Mouse (Mus musculus): ENCODE data around the gene Ugt1a8.
"Not testable (repeated sequence)": the region's sequence is repeated elsewhere in the genome, so short reads cannot be mapped to it uniquely, and the experiment has no call there.

The Ugt1a8 gene

GRCm38 (mm10) chr1:88195687-88196086 lies 108.1 kb downstream of the Ugt1a8 start:
- DNase-seq: peak; percentile 87 to 93

DNA sequence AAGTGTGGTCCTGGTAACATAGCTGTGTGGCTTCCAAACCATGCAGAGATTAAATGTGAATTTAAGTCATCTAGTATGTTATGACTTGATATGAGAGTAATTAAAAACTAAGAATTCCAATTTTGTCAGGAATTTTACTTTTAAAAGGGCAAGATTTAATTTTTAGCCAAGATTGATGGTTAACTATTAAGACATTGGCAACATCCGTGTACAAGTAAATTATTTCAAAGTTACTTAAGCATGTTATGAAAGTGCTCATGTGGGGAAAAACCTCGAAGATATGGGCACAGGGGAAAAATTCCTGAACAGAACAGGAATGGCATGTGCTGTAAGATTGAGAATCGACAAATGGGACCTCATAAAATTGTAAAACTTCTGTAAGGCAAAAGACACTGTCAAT lies 109.8 kb downstream of the Ugt1a8 start:
- peak in 1 of 2 experiments; percentile 59 for DNase-seq

- no peak for DNase-seq
Observed at GRCm38 (mm10) chr1:88199996-88200395, 112.4 kb downstream of the Ugt1a8 start.

- peak; percentile 43 to 78 for DNase-seq
Observed at GRCm38 (mm10) chr1:88200456-88200855, 112.8 kb downstream of the Ugt1a8 start, which contains the start of gene Ugt1a2. Gene Ugt1a2 (plus strand): TSS chr1:88200601.

- peak in 1 of 2 experiments; percentile 60 for DNase-seq
Observed at GRCm38 (mm10) chr1:88205294-88205922, 117.8 kb downstream of the Ugt1a8 start, which contains the start of gene Dnajb3. Gene Dnajb3 (minus strand): TSS chr1:88205782.

- DNase-seq: no peak
Observed at GRCm38 (mm10) chr1:88206843-88207479, 119.3 kb downstream of the Ugt1a8 start.

- DNase-seq: peak; percentile 57 to 62
Observed at GRCm38 (mm10) chr1:88211812-88212211, 124.2 kb downstream of the Ugt1a8 start, which contains the start of gene Ugt1a1. Gene Ugt1a1 (plus strand): TSS chr1:88211959.

DNA sequence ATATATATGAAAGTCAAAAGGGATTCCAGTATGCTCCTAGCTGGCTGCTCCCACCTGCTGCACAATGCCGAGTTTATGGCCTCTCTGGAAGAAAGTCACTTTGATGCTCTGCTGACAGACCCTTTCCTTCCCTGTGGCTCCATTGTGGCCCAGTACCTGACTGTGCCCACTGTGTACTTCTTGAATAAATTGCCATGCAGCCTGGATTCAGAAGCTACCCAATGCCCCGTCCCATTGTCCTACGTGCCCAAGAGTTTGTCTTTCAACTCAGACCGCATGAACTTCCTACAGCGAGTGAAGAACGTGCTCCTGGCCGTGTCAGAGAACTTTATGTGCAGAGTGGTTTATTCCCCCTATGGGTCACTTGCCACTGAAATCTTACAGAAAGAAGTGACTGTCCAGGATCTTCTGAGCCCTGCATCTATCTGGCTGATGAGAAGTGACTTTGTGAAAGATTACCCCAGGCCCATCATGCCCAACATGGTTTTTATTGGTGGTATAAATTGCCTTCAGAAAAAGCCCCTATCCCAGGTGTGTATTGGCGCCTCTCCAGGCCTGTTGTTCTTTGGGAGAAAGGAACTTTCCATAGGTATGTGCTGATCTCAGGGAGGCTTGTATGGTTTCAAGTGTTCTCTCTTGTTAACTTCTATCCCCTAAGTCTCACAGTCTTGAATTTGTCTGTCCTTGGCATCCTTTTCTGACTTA lies 124.9 kb downstream of the Ugt1a8 start:
- DNase-seq: no peak

DNA sequence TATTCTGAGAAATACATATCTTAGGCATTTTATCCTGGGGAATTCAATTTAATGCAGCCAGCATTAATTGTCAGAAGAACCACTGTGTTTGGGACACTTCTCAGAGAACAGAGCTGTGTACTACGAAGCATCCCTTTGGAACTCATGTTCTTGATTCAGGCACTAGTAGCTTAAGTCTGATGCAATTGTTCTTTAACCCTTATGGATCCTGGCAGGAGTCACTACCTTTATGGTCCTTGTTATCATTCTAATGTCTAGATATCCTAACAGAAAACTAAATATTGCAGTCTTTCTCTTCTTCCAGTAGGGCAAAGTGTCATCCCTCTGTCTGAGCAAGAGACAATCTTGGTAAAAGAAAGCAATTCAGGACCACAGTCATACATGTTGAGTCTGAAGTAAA lies 125.4 kb downstream of the Ugt1a8 start:
- no peak for DNase-seq

- no peak for DNase-seq
Observed at GRCm38 (mm10) chr1:88213766-88214461, 126.3 kb downstream of the Ugt1a8 start.

DNA sequence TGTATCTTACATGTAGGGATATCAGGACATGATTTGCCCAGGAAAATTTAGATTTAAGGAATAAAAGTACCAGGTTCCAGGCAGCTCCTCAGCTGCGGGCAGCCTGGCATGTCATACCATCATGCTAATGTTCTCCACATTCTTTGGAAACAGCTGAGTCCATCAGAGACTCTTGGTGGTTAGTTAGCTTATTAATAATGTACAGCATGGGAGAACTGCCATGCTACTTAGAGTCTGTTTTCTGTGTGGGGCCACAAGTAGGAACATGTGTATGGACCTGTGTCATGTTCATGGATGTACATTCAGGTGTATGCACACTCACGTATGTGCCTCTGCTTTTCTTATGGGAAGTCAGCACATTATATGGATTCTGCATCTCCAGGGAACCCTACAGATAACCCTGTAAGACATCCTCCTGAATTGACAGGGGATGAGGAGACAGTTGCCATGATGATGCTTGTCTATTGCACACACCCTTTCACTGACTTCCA lies 126.9 kb downstream of the Ugt1a8 start:
- DNase-seq: no peak

DNA sequence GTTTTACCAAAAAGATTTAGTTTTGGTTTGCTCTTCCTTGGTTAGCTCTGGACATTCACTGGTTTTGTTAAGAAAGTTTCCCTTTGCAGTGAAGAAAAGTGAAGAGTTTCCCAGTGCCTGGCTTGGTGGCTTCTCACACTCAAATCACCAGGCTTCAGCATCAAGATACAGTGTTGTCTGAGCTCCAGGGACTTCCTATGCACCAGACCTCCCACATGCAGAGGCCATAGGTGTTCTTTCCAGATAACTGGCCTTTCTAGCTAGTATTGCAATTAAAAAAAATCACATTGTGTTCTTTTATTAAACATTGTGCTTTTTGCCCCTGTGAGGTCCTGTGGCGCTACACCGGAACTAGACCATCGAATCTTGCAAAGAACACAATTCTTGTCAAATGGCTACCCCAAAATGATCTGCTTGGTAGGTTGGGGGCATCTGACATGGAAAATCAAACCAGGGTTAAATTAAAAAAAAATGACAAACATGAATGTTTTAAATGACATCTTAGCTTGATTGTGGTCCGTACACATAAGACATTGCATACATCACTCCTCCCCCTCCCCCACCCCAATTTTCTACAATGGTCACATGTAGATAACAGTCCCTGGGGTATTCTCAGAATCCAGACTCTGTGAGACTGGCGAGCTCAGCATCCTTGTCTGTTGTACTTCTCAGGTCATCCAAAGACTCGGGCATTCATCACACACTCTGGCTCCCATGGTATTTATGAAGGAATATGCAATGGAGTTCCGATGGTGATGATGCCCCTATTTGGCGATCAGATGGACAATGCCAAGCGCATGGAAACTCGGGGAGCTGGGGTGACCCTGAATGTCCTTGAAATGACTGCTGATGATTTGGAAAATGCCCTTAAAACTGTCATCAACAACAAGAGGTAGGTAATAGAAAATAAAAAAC lies 128.1 kb downstream of the Ugt1a8 start:
- DNase-seq: no peak

GRCm38 (mm10) chr1:88216551-88216950 lies 128.9 kb downstream of the Ugt1a8 start:
- no peak for DNase-seq

- no peak for DNase-seq
Observed at GRCm38 (mm10) chr1:88217144-88217543, 129.5 kb downstream of the Ugt1a8 start.

DNA sequence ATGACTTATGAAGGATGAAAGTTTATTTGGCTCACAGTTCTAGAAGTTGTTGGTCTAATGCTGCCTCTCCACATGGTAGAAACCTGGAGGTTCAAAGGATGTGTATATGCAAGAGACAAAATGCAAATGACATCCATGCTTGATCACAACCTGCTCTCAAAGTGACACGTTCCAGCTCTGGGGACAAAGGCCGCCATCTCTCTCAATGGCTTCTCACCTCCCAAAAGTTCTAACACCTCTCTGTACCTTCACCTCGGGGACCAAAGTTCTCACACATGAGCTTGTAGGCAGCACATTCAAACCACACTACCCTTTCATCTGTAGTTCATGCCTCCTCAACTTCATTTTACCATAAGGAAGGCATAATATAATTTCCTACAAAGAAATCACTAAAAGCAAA lies 130.0 kb downstream of the Ugt1a8 start:
- no peak for DNase-seq

DNA sequence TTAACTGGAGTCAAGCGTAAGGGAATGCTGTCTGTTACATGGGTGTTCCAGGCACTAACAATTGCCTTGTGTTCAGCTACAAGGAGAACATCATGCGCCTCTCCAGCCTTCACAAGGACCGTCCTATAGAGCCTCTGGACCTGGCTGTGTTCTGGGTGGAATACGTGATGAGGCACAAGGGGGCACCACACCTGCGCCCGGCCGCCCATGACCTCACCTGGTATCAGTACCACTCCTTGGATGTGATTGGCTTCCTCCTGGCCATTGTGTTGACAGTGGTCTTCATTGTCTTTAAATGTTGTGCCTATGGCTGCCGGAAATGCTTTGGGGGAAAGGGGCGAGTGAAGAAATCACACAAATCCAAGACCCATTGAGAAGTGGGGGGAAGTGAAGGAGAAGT lies 130.4 kb downstream of the Ugt1a8 start:
- DNase-seq: no peak

DNA sequence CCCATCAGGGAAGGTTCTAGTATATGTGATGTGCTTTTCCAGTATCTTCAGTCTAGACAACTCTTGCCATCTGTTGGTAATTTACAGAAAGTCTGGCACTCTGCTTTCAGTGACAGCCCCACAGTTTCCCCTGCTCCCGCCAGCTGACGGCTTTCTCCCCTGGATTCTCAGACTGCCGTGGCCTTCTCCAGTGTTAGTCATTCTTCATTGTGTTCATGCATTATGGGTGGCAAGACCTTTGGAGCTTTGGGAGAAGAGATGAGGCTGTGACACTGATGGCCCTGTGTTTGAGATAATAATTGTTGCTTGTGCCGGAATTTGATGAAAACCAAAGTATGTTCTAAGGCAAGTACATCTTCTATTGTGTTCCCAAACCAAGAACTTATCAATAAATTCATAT lies 131.0 kb downstream of the Ugt1a8 start:
- no peak for DNase-seq

- DNase-seq: no peak
Observed at GRCm38 (mm10) chr1:88219054-88219453, 131.4 kb downstream of the Ugt1a8 start.

GRCm38 (mm10) chr1:88220336-88220735 lies 132.7 kb downstream of the Ugt1a8 start:
- DNase-seq: no peak

DNA sequence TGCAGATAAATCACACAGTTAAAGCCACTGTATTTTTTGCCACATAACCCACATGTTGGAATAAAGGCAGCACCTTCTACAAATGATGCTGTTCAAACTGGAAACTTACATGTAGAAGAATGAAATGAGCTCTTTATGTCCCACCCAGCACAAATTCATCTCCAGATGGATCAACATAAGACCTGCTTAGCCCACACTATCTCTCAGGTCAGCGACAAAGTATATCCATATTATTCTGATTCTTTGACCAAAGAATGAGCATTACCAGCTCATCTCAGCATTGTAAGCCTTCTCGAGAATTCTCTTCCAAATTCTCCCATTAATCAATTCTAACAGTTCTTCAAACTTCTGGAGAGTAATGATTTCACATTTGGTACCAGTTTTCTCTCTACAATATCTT lies 134.6 kb downstream of the Ugt1a8 start:
- no peak for DNase-seq

- DNase-seq: not testable (repeated sequence)
Observed at GRCm38 (mm10) chr1:88223011-88223515, 135.4 kb downstream of the Ugt1a8 start.

DNA sequence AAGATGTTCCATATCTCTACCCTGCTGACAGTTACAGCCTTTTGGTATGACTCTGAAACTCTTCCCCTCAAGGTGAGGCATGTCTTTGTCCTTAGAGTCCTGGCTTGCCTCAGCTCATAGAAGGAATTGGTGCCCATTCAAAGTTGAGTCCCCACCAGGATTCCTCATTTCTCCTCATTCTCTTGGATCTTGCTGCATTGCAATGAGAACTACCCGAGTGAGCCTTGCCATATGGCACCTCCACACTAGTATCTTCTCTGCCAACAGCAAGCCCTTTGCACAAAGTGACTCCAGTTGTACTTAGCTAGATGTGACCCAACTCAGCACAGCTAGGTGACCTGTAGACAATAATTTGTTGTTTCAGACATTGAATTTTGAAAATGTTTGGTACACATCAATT lies 136.0 kb downstream of the Ugt1a8 start:
- DNase-seq: no peak
